Mouse (Mus musculus) MEL (cell line): ENCODE measurements at regions not wholly inside any gene's neighbourhood (a gene's known extent, or its start where the extent isn't known, plus 50 kb on each side); places are given as distances from the start of the nearest gene placed in this dataset.

Experiments
- CTCF ChIP-seq, 3 experiments: IDR thresholded peaks in 2 of 3; conservative IDR thresholded peaks in 1 of 3; 2 replicates each; pipeline ENCODE4 v1.5.1; 2011 to 2012; ENCODE audit warnings: low read length in 3 of 3, low read depth in 2 of 3, mild to moderate bottlenecking in 2 of 3, improper control_type of control experiment in 1 of 3, inconsistent platforms in 1 of 3, mixed read lengths in 1 of 3, moderate library complexity in 1 of 3; ENCODE audit not compliant: control insufficient read depth in 1 of 3, insufficient read depth in 1 of 3, poor library complexity in 1 of 3, severe bottlenecking in 1 of 3
- ELF1 ChIP-seq: IDR thresholded peaks from 2 replicates; pipeline ENCODE4 v1.6.1; 2014; ENCODE audit warnings: low read depth, mild to moderate bottlenecking, inconsistent platforms, low read length, improper control_type of control experiment, moderate library complexity
- MAZ ChIP-seq: IDR thresholded peaks from 2 replicates; pipeline ENCODE4 v1.6.1; 2012; ENCODE audit warnings: low read depth, mild to moderate bottlenecking, inconsistent platforms, low read length, improper control_type of control experiment
- MXI1 ChIP-seq: IDR thresholded peaks from 2 replicates; pipeline ENCODE4 v1.6.1; 2011; ENCODE audit warnings: mild to moderate bottlenecking, low read depth, low read length, improper control_type of control experiment
- POLR2A ChIP-seq, 2 experiments: IDR thresholded peaks; 2 replicates each; pipeline ENCODE4 v1.6.1; 2011 to 2012; ENCODE audit warnings: low read length in 2 of 2, mild to moderate bottlenecking in 2 of 2, control low read depth in 1 of 2, improper control_type of control experiment in 1 of 2, low read depth in 1 of 2, moderate library complexity in 1 of 2; ENCODE audit not compliant: control insufficient read depth in 1 of 2, insufficient read depth in 1 of 2, poor library complexity in 1 of 2
- ZC3H11A ChIP-seq: IDR thresholded peaks from 2 replicates; pipeline ENCODE4 v1.6.1; 2012; ENCODE audit warnings: low read depth, mild to moderate bottlenecking, inconsistent platforms, low read length, improper control_type of control experiment

- TF ChIP-seq CTCF (IDR thresholded peaks at IDR 0.05 in 2 of 3, conservative IDR thresholded peaks at IDR 0.05 in 1 of 3; ENCODE audit: control insufficient read depth in 1 of 3, insufficient read depth in 1 of 3, low read depth in 2 of 3, low read length in 3 of 3, poor library complexity in 1 of 3, severe bottlenecking in 1 of 3), result no peak
- no peak for TF ChIP-seq MXI1
- no peak for TF ChIP-seq ZC3H11A
- TF ChIP-seq ELF1, result no peak
- no peak for TF ChIP-seq MAZ
- TF ChIP-seq POLR2A (IDR thresholded peaks at IDR 0.05; ENCODE audit: control insufficient read depth in 1 of 2, insufficient read depth in 1 of 2, low read depth in 1 of 2, low read length in 2 of 2, poor library complexity in 1 of 2), result no peak
Measured at GRCm38 (mm10) chr12:70672115-70672514, 153.2 kb upstream of the Frmd6 start.
